Mouse (Mus musculus) C2C12 (cell line): ENCODE measurements around the gene Rps15.

ENCODE experiments used
- CEBPB ChIP-seq: IDR thresholded peaks from one replicate; pipeline ENCODE4 v1.6.1; 2011; ENCODE audit warnings: low read depth, mild to moderate bottlenecking, control low read depth, moderate library complexity
- CTCF ChIP-seq: IDR thresholded peaks from one replicate; pipeline ENCODE4 v1.5.1; 2011; ENCODE audit not compliant: control insufficient read depth, insufficient read depth, insufficient read length
- MYOD1 ChIP-seq: IDR thresholded peaks from one replicate; pipeline ENCODE4 v1.6.1; 2011; ENCODE audit warnings: low read depth; ENCODE audit not compliant: control insufficient read depth, insufficient read length
- USF1 ChIP-seq: IDR thresholded peaks from one replicate; pipeline ENCODE4 v1.6.1; 2011; ENCODE audit warnings: low read depth, mild to moderate bottlenecking, control low read depth, moderate library complexity

GRCm38 (mm10) chr10:80265149-80265486, 27.1 kb upstream of the Rps15 start:
- no peak for TF ChIP-seq CTCF
- TF ChIP-seq MYOD1 = no peak
- no peak for TF ChIP-seq USF1
- no peak for TF ChIP-seq CEBPB
